Mouse (Mus musculus) lung, adult 2 months (tissue): ENCODE data around the gene Scn9a.

Source experiments
- CTCF ChIP-seq: fragments of 200-500 bp; IDR thresholded peaks from 2 replicates; pipeline ENCODE4 v1.5.1; 2011; ENCODE audit warnings: mild to moderate bottlenecking, low read length, control low read depth; ENCODE audit not compliant: insufficient read depth
- POLR2A ChIP-seq: fragments of 200-500 bp; IDR thresholded peaks from 2 replicates; pipeline ENCODE4 v1.6.1; 2011; ENCODE audit warnings: low read depth, mild to moderate bottlenecking, control low read depth, low read length, borderline replicate concordance; ENCODE audit errors: extremely low read depth

GRCm38 (mm10) chr2:66463916-66464315 is 170.8 kb downstream of the Scn9a start:
- TF ChIP-seq CTCF (no peak), POLR2A (no peak)
